Mouse (Mus musculus): Measurements from ENCODE around the gene Ccdc182.

DNA sequence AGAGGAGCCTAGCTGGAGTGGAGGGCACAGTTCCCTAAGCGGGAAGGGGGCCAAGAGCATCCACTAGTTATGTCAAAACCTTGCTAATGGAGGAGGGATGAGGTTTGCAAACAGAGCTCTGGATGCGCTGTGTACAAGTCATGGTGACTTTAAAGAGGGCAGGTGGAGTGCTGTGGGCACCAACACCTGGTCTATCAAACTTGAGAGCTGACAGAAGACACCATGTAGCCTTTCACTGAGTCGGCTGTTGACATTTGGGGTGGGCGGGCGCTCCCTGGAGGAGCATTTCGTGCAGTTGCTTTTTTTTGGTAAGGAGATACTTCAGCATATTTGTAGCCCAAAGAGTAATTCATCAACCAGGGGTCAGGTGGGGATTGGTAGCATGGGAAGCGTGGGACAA, 42.6 kb upstream of the Ccdc182 start:
- TF ChIP-seq CTCF (IDR thresholded peaks at IDR 0.05; ENCODE audit: insufficient read depth, low read depth, low read length) = no peak
- no peak for TF ChIP-seq POLR2A (IDR thresholded peaks at IDR 0.05; ENCODE audit: insufficient read depth, low read depth, low read length)

Measured in olfactory bulb, adult 2 months (tissue).